Mouse (Mus musculus): Measurements from ENCODE around the gene Znhit6. TPM values are rescaled to one million over a fixed set of nuclear protein-coding genes. Genes with fewer than 3 reads are reported as not detected.

The Znhit6 gene
- polyA plus RNA-seq, 1 experiment = 26.9 TPM

DNA sequence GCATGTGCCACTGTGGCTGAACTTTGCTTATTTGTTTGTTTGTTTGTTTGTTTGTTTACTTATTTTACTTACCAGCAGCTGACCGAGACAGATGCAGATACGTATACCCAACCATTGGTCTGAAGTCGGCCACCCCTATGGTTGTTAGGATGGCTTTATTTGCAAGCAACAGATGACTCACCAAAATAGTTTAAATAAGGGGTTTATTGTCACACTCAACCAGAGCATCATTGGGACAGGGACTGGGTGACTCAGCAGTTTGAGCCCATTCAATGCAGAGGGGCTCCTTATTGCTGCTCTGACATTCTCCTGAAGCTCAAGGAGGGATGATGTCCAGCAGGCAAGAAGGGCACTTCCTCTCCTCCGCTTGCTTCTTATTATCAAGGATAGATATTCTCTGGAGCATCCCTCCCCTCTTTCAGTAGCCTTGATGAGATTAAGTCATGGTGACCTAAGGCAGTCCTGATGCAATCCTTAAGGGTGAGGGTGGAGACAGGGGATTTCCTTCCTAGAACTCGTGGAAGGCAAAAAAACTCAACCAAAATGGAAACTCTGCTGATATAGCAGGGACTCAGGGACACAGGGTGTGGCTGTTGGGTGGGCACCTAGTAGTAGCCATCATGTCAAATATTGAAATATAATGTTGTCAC lies 65.2 kb downstream of the Znhit6 start:
- H3K36me3 ChIP-seq (ENCODE audit: control insufficient read depth, insufficient read depth) = peaks cover 1% of the 10 kb centered on the region
- TF ChIP-seq CEBPB (IDR thresholded peaks at IDR 0.05; ENCODE audit: low read depth) = peak; percentile 60
- TF ChIP-seq FOSL1 (IDR thresholded peaks at IDR 0.05; ENCODE audit: insufficient read depth, low read length, poor library complexity, severe bottlenecking) = no peak
- no peaks in the 10 kb centered on the region for H3K79me2 ChIP-seq (ENCODE audit: control insufficient read depth, insufficient read depth)
- no peaks in the 10 kb centered on the region for H3K27me3 ChIP-seq (ENCODE audit: control insufficient read depth, insufficient read depth, insufficient read length)
- no peak overlapping the region for H3K4me3 ChIP-seq (ENCODE audit: insufficient read depth, poor library complexity, severe bottlenecking)
- H3K79me3 ChIP-seq (ENCODE audit: low read depth) = no peaks in the 10 kb centered on the region
- H3ac ChIP-seq (ENCODE audit: control insufficient read depth, insufficient read length, low read depth) = no peak overlapping the region

DNA sequence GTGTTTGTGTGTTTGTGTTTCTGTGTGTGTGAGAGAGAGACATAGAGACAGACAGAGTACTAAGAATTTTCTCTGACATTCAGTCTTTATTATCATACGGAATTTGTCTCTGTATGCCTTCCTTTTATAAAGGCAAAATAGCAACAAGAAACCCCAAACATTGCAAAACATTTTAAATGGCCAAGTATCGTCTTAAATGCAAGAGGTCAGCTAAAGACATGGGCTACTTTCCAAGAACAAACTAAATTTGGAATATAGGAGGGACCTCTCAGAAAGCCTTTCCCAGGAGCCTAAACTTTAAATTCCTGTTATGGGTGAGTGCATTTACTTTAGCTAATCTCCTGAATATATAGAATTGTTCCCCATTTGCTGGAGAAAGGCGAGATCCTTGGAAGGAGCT lies 65.9 kb downstream of the Znhit6 start:
- Histone ChIP-seq H3K79me2 (ENCODE audit: control insufficient read depth, insufficient read depth) (peaks cover 4% of the 10 kb centered on the region), H3K4me3 (ENCODE audit: insufficient read depth, poor library complexity, severe bottlenecking) (no peak overlapping the region), H3K36me3 (ENCODE audit: control insufficient read depth, insufficient read depth) (peaks cover 8% of the 10 kb centered on the region), H3ac (ENCODE audit: control insufficient read depth, insufficient read length, low read depth) (no peak overlapping the region), H3K27me3 (ENCODE audit: control insufficient read depth, insufficient read depth, insufficient read length) (no peaks in the 10 kb centered on the region), H3K79me3 (ENCODE audit: low read depth) (peaks cover 2% of the 10 kb centered on the region)
- no peak for TF ChIP-seq MYOG (IDR thresholded peaks at IDR 0.05; ENCODE audit: control insufficient read depth, extremely low read depth, insufficient read length)
- no peak for TF ChIP-seq CEBPB (IDR thresholded peaks at IDR 0.05; ENCODE audit: low read depth)
- TF ChIP-seq FOSL1 (IDR thresholded peaks at IDR 0.05; ENCODE audit: insufficient read depth, low read length, poor library complexity, severe bottlenecking) = no peak
- no peak for TF ChIP-seq MYOD1 (IDR thresholded peaks at IDR 0.05; ENCODE audit: control insufficient read depth, insufficient read length, low read depth)
- TF ChIP-seq CTCF (IDR thresholded peaks at IDR 0.05; ENCODE audit: control insufficient read depth, insufficient read depth, insufficient read length) = no peak
- no peak for TF ChIP-seq MAX (IDR thresholded peaks at IDR 0.05)

- TF ChIP-seq USF1 (IDR thresholded peaks at IDR 0.05; ENCODE audit: low read depth) = no peak
- TF ChIP-seq MYOG (IDR thresholded peaks at IDR 0.05; ENCODE audit: control insufficient read depth, extremely low read depth, insufficient read length) = no peak
- no peak for TF ChIP-seq CEBPB (IDR thresholded peaks at IDR 0.05; ENCODE audit: low read depth)
- Histone ChIP-seq H3K79me3 (ENCODE audit: low read depth) (peaks cover 9% of the 10 kb centered on the region), H3K36me3 (ENCODE audit: control insufficient read depth, insufficient read depth) (peaks cover 18% of the 10 kb centered on the region), H3K27me3 (ENCODE audit: control insufficient read depth, insufficient read depth, insufficient read length) (no peaks in the 10 kb centered on the region), H3K79me2 (ENCODE audit: control insufficient read depth, insufficient read depth) (peaks cover 14% of the 10 kb centered on the region), H3ac (ENCODE audit: control insufficient read depth, insufficient read length, low read depth) (no peak overlapping the region), H3K4me3 (ENCODE audit: insufficient read depth, poor library complexity, severe bottlenecking) (no peak overlapping the region)
These were observed 66.9 kb downstream of the Znhit6 start for GRCm38 (mm10) chr3:145642861-145643260.

DNA sequence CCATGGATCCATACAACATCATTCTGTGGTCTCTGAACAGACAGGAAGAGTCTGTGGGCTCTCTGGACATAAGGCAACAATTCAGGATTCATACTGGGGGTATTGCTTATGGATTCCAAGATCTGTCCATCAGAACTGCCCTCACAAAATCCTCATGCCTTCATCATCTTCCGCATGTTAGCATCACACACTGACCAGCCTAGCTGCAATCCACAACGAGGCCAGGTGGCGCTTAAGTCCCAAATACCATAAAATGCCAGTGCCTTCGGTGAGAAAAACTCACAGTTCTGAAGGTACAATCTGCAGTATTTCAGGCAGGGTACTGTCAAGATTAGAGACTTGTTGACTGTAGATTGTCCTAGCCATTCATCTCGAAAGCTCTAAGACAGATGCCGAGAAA lies 69.5 kb downstream of the Znhit6 start:
- Histone ChIP-seq H3K4me3 (ENCODE audit: insufficient read depth, poor library complexity, severe bottlenecking) (no peak overlapping the region), H3K79me2 (ENCODE audit: control insufficient read depth, insufficient read depth) (peaks cover 39% of the 10 kb centered on the region)
- no peak for TF ChIP-seq FOSL1 (IDR thresholded peaks at IDR 0.05; ENCODE audit: insufficient read depth, low read length, poor library complexity, severe bottlenecking)
- TF ChIP-seq MYOD1 (IDR thresholded peaks at IDR 0.05; ENCODE audit: control insufficient read depth, insufficient read length, low read depth) = no peak
- no peak for TF ChIP-seq MAX (IDR thresholded peaks at IDR 0.05)
- no peak for TF ChIP-seq USF1 (IDR thresholded peaks at IDR 0.05; ENCODE audit: low read depth)
- TF ChIP-seq CTCF (IDR thresholded peaks at IDR 0.05; ENCODE audit: control insufficient read depth, insufficient read depth, insufficient read length) = no peak
- no peak for TF ChIP-seq MYOG (IDR thresholded peaks at IDR 0.05; ENCODE audit: control insufficient read depth, extremely low read depth, insufficient read length)

GRCm38 (mm10) chr3:145646009-145646408 lies 70.0 kb downstream of the Znhit6 start:
- Histone ChIP-seq H3ac (ENCODE audit: control insufficient read depth, insufficient read length, low read depth) (no peak overlapping the region), H3K4me3 (ENCODE audit: insufficient read depth, poor library complexity, severe bottlenecking) (no peak overlapping the region), H3K27me3 (ENCODE audit: control insufficient read depth, insufficient read depth, insufficient read length) (no peaks in the 10 kb centered on the region), H3K79me3 (ENCODE audit: low read depth) (peaks cover 25% of the 10 kb centered on the region), H3K79me2 (ENCODE audit: control insufficient read depth, insufficient read depth) (peaks cover 44% of the 10 kb centered on the region), H3K36me3 (ENCODE audit: control insufficient read depth, insufficient read depth) (peaks cover 31% of the 10 kb centered on the region)
- TF ChIP-seq MYOD1 (IDR thresholded peaks at IDR 0.05; ENCODE audit: control insufficient read depth, insufficient read length, low read depth) (no peak), USF1 (IDR thresholded peaks at IDR 0.05; ENCODE audit: low read depth) (no peak), MAX (IDR thresholded peaks at IDR 0.05) (no peak), FOSL1 (IDR thresholded peaks at IDR 0.05; ENCODE audit: insufficient read depth, low read length, poor library complexity, severe bottlenecking) (no peak), CTCF (IDR thresholded peaks at IDR 0.05; ENCODE audit: control insufficient read depth, insufficient read depth, insufficient read length) (no peak), MYOG (IDR thresholded peaks at IDR 0.05; ENCODE audit: control insufficient read depth, extremely low read depth, insufficient read length) (no peak), CEBPB (IDR thresholded peaks at IDR 0.05; ENCODE audit: low read depth) (no peak)

More for the DNA sequence above, 69.5 kb downstream of the Znhit6 start:
- H3K27me3 ChIP-seq (ENCODE audit: control insufficient read depth, insufficient read depth, insufficient read length) = no peaks in the 10 kb centered on the region
- H3K79me3 ChIP-seq (ENCODE audit: low read depth) = peaks cover 25% of the 10 kb centered on the region
- H3K36me3 ChIP-seq (ENCODE audit: control insufficient read depth, insufficient read depth) = peaks cover 31% of the 10 kb centered on the region
- H3ac ChIP-seq (ENCODE audit: control insufficient read depth, insufficient read length, low read depth) = no peak overlapping the region

DNA sequence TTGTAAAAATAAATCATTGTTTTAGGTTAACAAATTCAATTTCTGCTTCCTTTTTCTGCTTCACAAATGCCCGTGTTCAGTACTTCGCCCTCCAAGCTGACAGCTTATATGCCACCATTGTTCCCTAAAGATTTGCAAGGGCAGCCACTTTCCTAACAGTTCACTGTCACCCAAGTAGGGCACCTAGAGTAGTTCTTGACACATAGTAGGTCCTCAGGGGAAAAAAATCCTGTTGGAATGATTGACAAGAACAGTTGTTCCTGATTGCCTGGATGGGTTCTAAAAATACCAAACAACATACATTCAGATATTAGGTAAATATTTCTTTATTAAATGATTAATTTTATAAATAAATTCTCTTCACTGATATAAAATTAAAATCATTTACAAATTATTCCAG lies 70.7 kb downstream of the Znhit6 start:
- Histone ChIP-seq H3K4me3 (ENCODE audit: insufficient read depth, poor library complexity, severe bottlenecking) (no peak overlapping the region), H3K36me3 (ENCODE audit: control insufficient read depth, insufficient read depth) (peaks cover 31% of the 10 kb centered on the region), H3K27me3 (ENCODE audit: control insufficient read depth, insufficient read depth, insufficient read length) (no peaks in the 10 kb centered on the region), H3ac (ENCODE audit: control insufficient read depth, insufficient read length, low read depth) (no peak overlapping the region), H3K79me2 (ENCODE audit: control insufficient read depth, insufficient read depth) (peaks cover 51% of the 10 kb centered on the region), H3K79me3 (ENCODE audit: low read depth) (peaks cover 25% of the 10 kb centered on the region)
- TF ChIP-seq MYOG (IDR thresholded peaks at IDR 0.05; ENCODE audit: control insufficient read depth, extremely low read depth, insufficient read length) = no peak
- no peak for TF ChIP-seq USF1 (IDR thresholded peaks at IDR 0.05; ENCODE audit: low read depth)
- no peak for TF ChIP-seq MYOD1 (IDR thresholded peaks at IDR 0.05; ENCODE audit: control insufficient read depth, insufficient read length, low read depth)
- TF ChIP-seq CEBPB (IDR thresholded peaks at IDR 0.05; ENCODE audit: low read depth) = no peak
- no peak for TF ChIP-seq FOSL1 (IDR thresholded peaks at IDR 0.05; ENCODE audit: insufficient read depth, low read length, poor library complexity, severe bottlenecking)
- no peak for TF ChIP-seq CTCF (IDR thresholded peaks at IDR 0.05; ENCODE audit: control insufficient read depth, insufficient read depth, insufficient read length)
- TF ChIP-seq MAX (IDR thresholded peaks at IDR 0.05) = no peak
